Mouse (Mus musculus) cerebellum, postnatal 36 days (tissue): ENCODE measurements around the gene Klhl8.
"Not testable (repeated sequence)": the region's sequence is repeated elsewhere in the genome, so short reads cannot be mapped to it uniquely, and the experiment has no call there.

Experiments
- DNase-seq, 2 experiments: peaks; one replicate each; pipeline ENCODE4 v3.0.0; 2021 to 2022; ENCODE audit warnings: mixed read lengths in 2 of 2

Gene Klhl8

GRCm38 (mm10) chr5:103910748-103911409 is at the start of gene Klhl8:
Klhl8 (minus strand) TSS chr5:103911259.
- peak; percentile 82 to 89 for DNase-seq

GRCm38 (mm10) chr5:103954638-103955037 is 43.6 kb upstream of the Klhl8 start:
- peak; percentile 13 to 22 for DNase-seq

GRCm38 (mm10) chr5:103953135-103954083 is 42.4 kb upstream of the Klhl8 start:
- peak; percentile 23 to 25 for DNase-seq

- not testable (repeated sequence) for DNase-seq
Measured at GRCm38 (mm10) chr5:103950138-103950537, 39.1 kb upstream of the Klhl8 start.

GRCm38 (mm10) chr5:103943183-103943582 is 32.1 kb upstream of the Klhl8 start:
- no peak for DNase-seq

- DNase-seq, result no peak
Measured at GRCm38 (mm10) chr5:103939856-103940255, 28.8 kb upstream of the Klhl8 start.

- DNase-seq, result no peak
Measured at GRCm38 (mm10) chr5:103939350-103939652, 28.2 kb upstream of the Klhl8 start.

- peak; percentile 26 to 45 for DNase-seq
Measured at GRCm38 (mm10) chr5:103938547-103939349, 27.7 kb upstream of the Klhl8 start.

- peak in 1 of 2 experiments; percentile 16 for DNase-seq
Measured at GRCm38 (mm10) chr5:103936906-103937589, 26.0 kb upstream of the Klhl8 start.

- not testable (repeated sequence) for DNase-seq
Measured at GRCm38 (mm10) chr5:103931924-103932323, 20.9 kb upstream of the Klhl8 start.

- DNase-seq, result no peak
Measured at GRCm38 (mm10) chr5:103930511-103930910, 19.5 kb upstream of the Klhl8 start.

GRCm38 (mm10) chr5:103928196-103928550 is 17.1 kb upstream of the Klhl8 start:
- no peak for DNase-seq

- DNase-seq, result peak; percentile 88 to 94
Measured at GRCm38 (mm10) chr5:103927429-103928195, 16.6 kb upstream of the Klhl8 start.

- DNase-seq, result peak in 1 of 2 experiments; percentile 22
Measured at GRCm38 (mm10) chr5:103926398-103926797, 15.3 kb upstream of the Klhl8 start.

- DNase-seq, result no peak
Measured at GRCm38 (mm10) chr5:103923755-103924154, 12.7 kb upstream of the Klhl8 start.

- DNase-seq, result no peak
Measured at GRCm38 (mm10) chr5:103923101-103923500, 12.0 kb upstream of the Klhl8 start.

GRCm38 (mm10) chr5:103922436-103922835 is 11.4 kb upstream of the Klhl8 start:
- no peak for DNase-seq

- DNase-seq, result no peak
Measured at GRCm38 (mm10) chr5:103919497-103919896, 8.4 kb upstream of the Klhl8 start.

GRCm38 (mm10) chr5:103918233-103918632 is 7.2 kb upstream of the Klhl8 start:
- DNase-seq, result no peak

GRCm38 (mm10) chr5:103917357-103917895 is 6.4 kb upstream of the Klhl8 start:
- no peak for DNase-seq

GRCm38 (mm10) chr5:103916595-103917356 is 5.7 kb upstream of the Klhl8 start:
- DNase-seq, result no peak
